Mouse (Mus musculus): ENCODE results near the gene Hsbp1. TPM values are rescaled to one million over a fixed set of nuclear protein-coding genes. Genes with fewer than 3 reads are reported as not detected.
"Not testable (repeated sequence)": the region's sequence is repeated elsewhere in the genome, so short reads cannot be mapped to it uniquely, and the experiment has no call there.

Hsbp1 gene
- total RNA-seq (2015) (162 TPM in 2 replicates), total RNA-seq (2017) (82.7 and 83.3 TPM in 2 replicates)

GRCm38 (mm10) chr8:119344190-119344856 is at the start of gene Hsbp1:
Hsbp1 (plus strand) TSS chr8:119344488.
- peak; percentile 98 for ATAC-seq (replicated peaks; ENCODE audit: poor library complexity)

GRCm38 (mm10) chr8:119295477-119295876 is 48.8 kb upstream of the Hsbp1 start:
- no peak for ATAC-seq (replicated peaks; ENCODE audit: poor library complexity)

- peak; percentile 84 for ATAC-seq (replicated peaks; ENCODE audit: poor library complexity)
Measured at GRCm38 (mm10) chr8:119297752-119298151, 46.5 kb upstream of the Hsbp1 start.

GRCm38 (mm10) chr8:119300335-119300734 is 44.0 kb upstream of the Hsbp1 start:
- no peak for ATAC-seq (replicated peaks; ENCODE audit: poor library complexity)

GRCm38 (mm10) chr8:119304196-119304595 is 40.1 kb upstream of the Hsbp1 start:
- ATAC-seq (replicated peaks; ENCODE audit: poor library complexity): no peak

- ATAC-seq (replicated peaks; ENCODE audit: poor library complexity): peak; percentile 83
Measured at GRCm38 (mm10) chr8:119311412-119311811, 32.9 kb upstream of the Hsbp1 start.

- no peak for ATAC-seq (replicated peaks; ENCODE audit: poor library complexity)
Measured at GRCm38 (mm10) chr8:119323215-119323614, 21.1 kb upstream of the Hsbp1 start.

GRCm38 (mm10) chr8:119339546-119339945 is 4.7 kb upstream of the Hsbp1 start:
- no peak for ATAC-seq (replicated peaks; ENCODE audit: poor library complexity)

- ATAC-seq (replicated peaks; ENCODE audit: poor library complexity): no peak
Measured at GRCm38 (mm10) chr8:119343606-119344005, 682 bp upstream of the Hsbp1 start.

GRCm38 (mm10) chr8:119345029-119345682 is 868 bp downstream of the Hsbp1 start:
- peak; percentile 24 for ATAC-seq (replicated peaks; ENCODE audit: poor library complexity)

- ATAC-seq (replicated peaks; ENCODE audit: poor library complexity): no peak
Measured at GRCm38 (mm10) chr8:119345683-119346075, 1.4 kb downstream of the Hsbp1 start.

GRCm38 (mm10) chr8:119351647-119352046 is 7.4 kb downstream of the Hsbp1 start:
- ATAC-seq (replicated peaks; ENCODE audit: poor library complexity): no peak

- ATAC-seq (replicated peaks; ENCODE audit: poor library complexity): peak; percentile 71
Measured at GRCm38 (mm10) chr8:119352977-119353658, 8.8 kb downstream of the Hsbp1 start.

- peak; percentile 25; the same call in 1 of the 2 replicates for ATAC-seq (replicated peaks; ENCODE audit: poor library complexity)
Measured at GRCm38 (mm10) chr8:119353659-119354023, 9.4 kb downstream of the Hsbp1 start.

GRCm38 (mm10) chr8:119356631-119357030 is 12.3 kb downstream of the Hsbp1 start:
- 0 out of 2 replicates have a peak, but pooled peaks have one; percentile 11 for ATAC-seq (replicated peaks; ENCODE audit: poor library complexity)

GRCm38 (mm10) chr8:119358175-119358574 is 13.9 kb downstream of the Hsbp1 start:
- ATAC-seq (replicated peaks; ENCODE audit: poor library complexity): no peak

GRCm38 (mm10) chr8:119358836-119359235 is 14.5 kb downstream of the Hsbp1 start:
- peak; percentile 91 for ATAC-seq (replicated peaks; ENCODE audit: poor library complexity)

- no peak for ATAC-seq (replicated peaks; ENCODE audit: poor library complexity)
Measured at GRCm38 (mm10) chr8:119360686-119361295, 16.5 kb downstream of the Hsbp1 start.

- ATAC-seq (replicated peaks; ENCODE audit: poor library complexity): not testable (repeated sequence)
Measured at GRCm38 (mm10) chr8:119374716-119375115, 30.4 kb downstream of the Hsbp1 start.

- no peak for ATAC-seq (replicated peaks; ENCODE audit: poor library complexity)
Measured at GRCm38 (mm10) chr8:119378476-119378875, 34.2 kb downstream of the Hsbp1 start.

GRCm38 (mm10) chr8:119380619-119381018 is 36.3 kb downstream of the Hsbp1 start:
- peak; percentile 87 for ATAC-seq (replicated peaks; ENCODE audit: poor library complexity)
